Mouse (Mus musculus) liver, embryonic 16.5 days (tissue): ENCODE results near the gene Ghdc. TPM values are rescaled to one million over a fixed set of nuclear protein-coding genes. Genes with fewer than 3 reads are reported as not detected.

ENCODE experiments used
- ATAC-seq: fragments of 200-750 bp; cut with Nextera tagmentation; 2 replicates; pipeline ENCODE4 v1.8.0; 2017; ENCODE audit warnings: low read depth, mild to moderate bottlenecking, moderate number of reproducible peaks, moderate library complexity
- H3K27ac ChIP-seq: fragments of 300-500 bp; sonication (generic); 2 replicates; pipeline ENCODE4 v1.5.1; 2014; ENCODE audit warnings: mild to moderate bottlenecking, low read length
- H3K27me3 ChIP-seq: fragments of 300-500 bp; sonication (generic); 2 replicates; pipeline ENCODE4 v1.6.1; 2014; ENCODE audit warnings: low read depth, low read length, mixed read lengths; ENCODE audit not compliant: control insufficient read depth, insufficient read depth
- H3K36me3 ChIP-seq: fragments of 300-500 bp; sonication (generic); 2 replicates; pipeline ENCODE4 v1.6.1; 2014; ENCODE audit warnings: mild to moderate bottlenecking; ENCODE audit not compliant: control insufficient read depth, insufficient read depth
- H3K4me1 ChIP-seq: fragments of 300-500 bp; sonication (generic); 2 replicates; pipeline ENCODE4 v1.6.1; 2014; ENCODE audit warnings: low read depth, low read length, mixed read lengths; ENCODE audit not compliant: control insufficient read depth
- H3K4me2 ChIP-seq: fragments of 300-500 bp; sonication (generic); 2 replicates; pipeline ENCODE4 v1.6.1; 2014; ENCODE audit warnings: low read depth, low read length, mixed read lengths
- H3K4me3 ChIP-seq: fragments of 300-500 bp; sonication (generic); 2 replicates; pipeline ENCODE4 v1.5.1; 2014; ENCODE audit warnings: low read depth, mild to moderate bottlenecking, low read length
- H3K9ac ChIP-seq: fragments of 300-500 bp; sonication (generic); 2 replicates; pipeline ENCODE4 v1.6.1; 2014; ENCODE audit warnings: low read depth, low read length
- H3K9me3 ChIP-seq: fragments of 300-500 bp; sonication (generic); replicated peaks from 2 replicates; pipeline ENCODE4 v1.6.1; 2016; ENCODE audit warnings: low read length; ENCODE audit not compliant: control insufficient read depth
- WGBS: fragments of 180-500 bp; shearing (Covaris S2); extraction: QIAGEN DNeasy Blood & Tissue Kit; methylation state at CpG from one replicate; pipeline ENCODE4 v1.1.7; 2014; ENCODE audit not compliant: insufficient replicate concordance; 5-methylcytosine and 5-hydroxymethylcytosine counted together
- polyA plus RNA-seq: library from polyadenylated mRNA; unstranded; fragments of >200 nt; fragmentation: Nextera tagmentation; extraction: Ambion mirVana; gene quantifications from 2 replicates; pipeline ENCODE4 v1.2.1, GENCODE M21; 2015

Gene Ghdc
- 1.6 and 2.1 TPM in 2 replicates for polyA plus RNA-seq

- 9% methylated on average over 17 of the region's 17 CpGs for WGBS
- Histone ChIP-seq H3K36me3 (no peaks in the 10 kb centered on the region), H3K4me1 (peaks cover 5% of the 10 kb centered on the region), H3K9ac (peak within 1 kb of the TSS; percentile 65), H3K27me3 (no peaks in the 10 kb centered on the region), H3K4me2 (peak within 1 kb of the TSS; percentile 60), H3K27ac (no peak within 1 kb of the TSS), H3K4me3 (peak within 1 kb of the TSS; percentile 66), H3K9me3 (no peaks in the 10 kb centered on the region)
- peak; percentile 53; the same call in 1 of the 2 replicates for ATAC-seq
These were observed at the start of gene Ghdc for GRCm38 (mm10) chr11:100770646-100771408. Gene Ghdc (minus strand): TSS chr11:100770957.

- Histone ChIP-seq H3K36me3 (no peaks in the 10 kb centered on the region), H3K9ac (no peak overlapping the region), H3K4me2 (no peak overlapping the region), H3K27me3 (no peaks in the 10 kb centered on the region), H3K9me3 (no peaks in the 10 kb centered on the region), H3K4me3 (no peak overlapping the region), H3K27ac (no peak overlapping the region), H3K4me1 (peaks cover 67% of the 10 kb centered on the region)
- ATAC-seq: no peak
- WGBS: 78% methylated on average over 8 of the region's 8 CpGs
These were observed 49.3 kb upstream of the Ghdc start for GRCm38 (mm10) chr11:100820047-100820446.

GRCm38 (mm10) chr11:100819626-100820025 lies 48.9 kb upstream of the Ghdc start:
- Histone ChIP-seq H3K36me3 (no peaks in the 10 kb centered on the region), H3K4me1 (peaks cover 68% of the 10 kb centered on the region), H3K4me2 (peak overlapping the region; percentile 11; the same call in 1 of the 2 replicates), H3K27me3 (no peaks in the 10 kb centered on the region), H3K9me3 (no peaks in the 10 kb centered on the region), H3K4me3 (no peak overlapping the region), H3K27ac (0 out of 2 replicates have a peak overlapping the region, but pooled peaks have one; percentile 16), H3K9ac (no peak overlapping the region)
- peak; percentile 27 for ATAC-seq
- WGBS: 30% methylated on average over 16 of the region's 16 CpGs

GRCm38 (mm10) chr11:100819048-100819447 lies 48.3 kb upstream of the Ghdc start:
- Histone ChIP-seq H3K4me1 (peaks cover 68% of the 10 kb centered on the region), H3K9me3 (no peaks in the 10 kb centered on the region), H3K4me3 (no peak overlapping the region), H3K27me3 (no peaks in the 10 kb centered on the region), H3K9ac (no peak overlapping the region), H3K27ac (peak overlapping the region; percentile 66), H3K4me2 (peak overlapping the region; percentile 48; the same call in 1 of the 2 replicates), H3K36me3 (no peaks in the 10 kb centered on the region)
- ATAC-seq: no peak
- 39% methylated on average over 8 of the region's 8 CpGs for WGBS

- Histone ChIP-seq H3K9ac (peak overlapping the region; percentile 36), H3K27ac (peak overlapping the region; percentile 66), H3K4me1 (peaks cover 62% of the 10 kb centered on the region), H3K27me3 (no peaks in the 10 kb centered on the region), H3K4me2 (peak overlapping the region; percentile 48), H3K36me3 (no peaks in the 10 kb centered on the region), H3K9me3 (no peaks in the 10 kb centered on the region), H3K4me3 (peak overlapping the region; percentile 8; the same call in 1 of the 2 replicates)
- peak; percentile 43 for ATAC-seq
- WGBS: 32% methylated on average over 15 of the region's 15 CpGs
These were observed 47.7 kb upstream of the Ghdc start for GRCm38 (mm10) chr11:100818359-100819012.

- no peaks in the 10 kb centered on the region for H3K27me3 ChIP-seq
- H3K4me2 ChIP-seq: no peak overlapping the region
- no peak overlapping the region for H3K9ac ChIP-seq
- 60% methylated on average over 9 of the region's 9 CpGs for WGBS
- peaks cover 59% of the 10 kb centered on the region for H3K4me1 ChIP-seq
- no peaks in the 10 kb centered on the region for H3K36me3 ChIP-seq
- H3K4me3 ChIP-seq: no peak overlapping the region
- peak overlapping the region; percentile 20; the same call in 1 of the 2 replicates for H3K27ac ChIP-seq
- H3K9me3 ChIP-seq: no peaks in the 10 kb centered on the region
- no peak for ATAC-seq
These were observed 46.6 kb upstream of the Ghdc start for GRCm38 (mm10) chr11:100817311-100817710.

- H3K27me3 ChIP-seq: no peaks in the 10 kb centered on the region
- peak; percentile 49 for ATAC-seq
- 51% methylated on average over 4 of the region's 4 CpGs for WGBS
- no peaks in the 10 kb centered on the region; the same call in 1 of the 2 replicates for H3K36me3 ChIP-seq
- H3K27ac ChIP-seq: peak overlapping the region; percentile 71
- no peaks in the 10 kb centered on the region for H3K9me3 ChIP-seq
- H3K4me1 ChIP-seq: peaks cover 59% of the 10 kb centered on the region
- no peak overlapping the region for H3K4me2 ChIP-seq
- no peak overlapping the region for H3K4me3 ChIP-seq
- H3K9ac ChIP-seq: no peak overlapping the region
These were observed 46.0 kb upstream of the Ghdc start for GRCm38 (mm10) chr11:100816801-100817200.

- Histone ChIP-seq H3K27me3 (no peaks in the 10 kb centered on the region), H3K36me3 (no peaks in the 10 kb centered on the region; the same call in 1 of the 2 replicates), H3K27ac (peak overlapping the region; percentile 71), H3K4me1 (peaks cover 57% of the 10 kb centered on the region), H3K4me2 (no peak overlapping the region), H3K9me3 (no peaks in the 10 kb centered on the region), H3K9ac (no peak overlapping the region), H3K4me3 (no peak overlapping the region)
- peak; percentile 52 for ATAC-seq
- 46% methylated on average over 3 of the region's 3 CpGs for WGBS
These were observed 45.6 kb upstream of the Ghdc start for GRCm38 (mm10) chr11:100816342-100816741.
